Mouse (Mus musculus): ENCODE results near the gene Vps36. TPM values are rescaled to one million over a fixed set of nuclear protein-coding genes. Genes with fewer than 3 reads are reported as not detected.

The Vps36 gene
- polyA plus RNA-seq, 1 experiment = 13.3 TPM

DNA sequence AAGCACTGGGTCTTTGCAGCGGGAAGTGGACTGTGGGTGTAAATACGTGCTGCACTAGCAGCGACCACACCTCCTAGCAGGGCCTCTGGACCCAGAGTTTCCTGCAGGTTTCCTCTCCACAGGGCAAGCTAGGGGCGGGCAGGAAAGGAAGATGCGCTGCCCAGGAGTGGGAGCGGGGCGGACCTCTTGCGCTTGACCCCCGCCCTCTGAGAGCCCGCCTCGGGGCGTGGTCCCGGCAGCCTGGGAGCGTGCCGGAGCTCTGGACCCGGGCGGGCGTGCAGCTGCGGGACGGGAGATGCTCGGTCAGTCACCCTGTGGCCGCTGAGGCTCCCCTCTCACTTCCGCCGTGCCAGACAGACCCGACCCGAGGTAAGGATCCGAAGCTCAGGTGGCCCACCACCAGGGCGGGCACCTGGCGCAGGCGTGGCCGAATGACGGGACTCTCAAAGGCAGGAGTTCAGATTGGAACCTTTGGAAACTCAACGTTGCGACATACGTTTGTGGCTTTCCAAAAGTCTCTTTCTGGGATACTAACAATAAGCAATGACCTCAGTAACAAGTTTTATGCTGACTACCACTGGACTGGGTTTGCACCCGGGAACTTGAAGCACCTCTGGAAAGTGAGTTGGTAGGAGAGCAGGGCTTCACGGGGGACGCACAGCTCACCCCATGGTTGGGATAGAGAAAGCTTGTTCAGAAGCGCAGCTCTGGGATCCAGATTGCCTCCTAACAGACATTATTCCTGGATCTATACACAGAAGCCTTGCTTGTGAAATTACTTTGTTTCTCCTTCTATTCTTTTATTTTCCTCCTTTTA lies 34.7 kb downstream of the Vps36 start, which contains the start of gene Thsd1:
Thsd1 (plus strand) TSS at position 253 of the 817 bp plus-strand sequence.
- Histone ChIP-seq H3K27ac (ENCODE audit: control insufficient read depth, insufficient read depth, low read depth, low read length, poor library complexity) (no peak within 1 kb of the TSS), H3K4me3 (replicated peaks; ENCODE audit: control insufficient read depth, low read depth, low read length) (peak within 1 kb of the TSS; percentile 41), H3K4me1 (ENCODE audit: control insufficient read depth, insufficient read depth, low read length) (no peaks in the 10 kb centered on the region; the same call in 1 of the 2 replicates)
- TF ChIP-seq CTCF (IDR thresholded peaks at IDR 0.05; ENCODE audit: control insufficient read depth, insufficient read depth, low read length) = no peak
- no peak for TF ChIP-seq POLR2A (IDR thresholded peaks at IDR 0.05; ENCODE audit: borderline replicate concordance, control insufficient read depth, low read depth, low read length)
- under 1% methylated on average over 39 of the region's 39 CpGs for WGBS

DNA sequence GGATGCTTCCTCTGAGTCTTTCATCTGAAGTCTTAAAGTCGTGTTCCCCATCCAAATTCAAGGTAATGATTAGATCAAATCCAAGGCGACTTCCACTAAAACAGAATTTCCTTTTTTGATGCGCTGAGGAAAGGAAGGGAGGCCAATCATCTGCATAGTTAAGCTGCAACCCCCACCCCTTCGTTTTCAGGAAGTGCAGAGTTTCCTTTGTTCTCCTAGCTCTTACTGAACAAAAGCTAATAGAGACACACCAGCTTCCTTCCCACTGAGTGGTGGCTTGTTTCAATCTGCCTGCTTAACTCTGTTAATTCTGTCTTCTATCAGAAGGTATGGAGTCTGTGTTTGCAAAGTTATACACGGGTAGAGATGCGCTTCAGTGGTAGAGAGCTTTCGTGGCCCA lies 36.0 kb downstream of the Vps36 start:
- H3K4me3 ChIP-seq (replicated peaks; ENCODE audit: control insufficient read depth, low read depth, low read length) = no peak overlapping the region
- 5% methylated on average over 7 of the region's 7 CpGs for WGBS
- TF ChIP-seq POLR2A (IDR thresholded peaks at IDR 0.05; ENCODE audit: borderline replicate concordance, control insufficient read depth, low read depth, low read length) (no peak), CTCF (IDR thresholded peaks at IDR 0.05; ENCODE audit: control insufficient read depth, insufficient read depth, low read length) (no peak)
- H3K27ac ChIP-seq (ENCODE audit: control insufficient read depth, insufficient read depth, low read depth, low read length, poor library complexity) = no peak overlapping the region
- no peaks in the 10 kb centered on the region; the same call in 1 of the 2 replicates for H3K4me1 ChIP-seq (ENCODE audit: control insufficient read depth, insufficient read depth, low read length)

DNA sequence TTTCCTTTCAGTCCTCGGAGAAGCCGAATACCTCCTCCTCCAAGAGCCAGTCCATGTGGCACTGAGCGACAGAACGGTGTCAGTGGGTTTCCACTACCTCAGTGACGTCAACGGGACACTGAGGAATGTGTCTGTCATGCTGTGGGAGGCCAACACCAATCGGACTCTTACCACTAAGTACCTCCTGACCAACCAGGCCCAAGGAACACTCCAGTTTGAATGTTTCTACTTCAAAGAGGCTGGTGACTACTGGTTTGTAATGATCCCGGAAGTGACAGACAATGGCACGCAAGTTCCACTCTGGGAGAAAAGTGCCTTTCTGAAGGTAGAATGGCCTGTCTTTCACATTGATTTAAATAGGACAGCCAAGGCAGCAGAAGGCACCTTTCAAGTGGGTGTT lies 50.4 kb downstream of the Vps36 start:
- Histone ChIP-seq H3K27ac (ENCODE audit: control insufficient read depth, insufficient read depth, low read depth, low read length, poor library complexity) (no peak overlapping the region), H3K4me3 (replicated peaks; ENCODE audit: control insufficient read depth, low read depth, low read length) (no peak overlapping the region), H3K4me1 (ENCODE audit: control insufficient read depth, insufficient read depth, low read length) (no peaks in the 10 kb centered on the region)
- 88% methylated on average over 9 of the region's 9 CpGs for WGBS
- no peak for TF ChIP-seq POLR2A (IDR thresholded peaks at IDR 0.05; ENCODE audit: borderline replicate concordance, control insufficient read depth, low read depth, low read length)

DNA sequence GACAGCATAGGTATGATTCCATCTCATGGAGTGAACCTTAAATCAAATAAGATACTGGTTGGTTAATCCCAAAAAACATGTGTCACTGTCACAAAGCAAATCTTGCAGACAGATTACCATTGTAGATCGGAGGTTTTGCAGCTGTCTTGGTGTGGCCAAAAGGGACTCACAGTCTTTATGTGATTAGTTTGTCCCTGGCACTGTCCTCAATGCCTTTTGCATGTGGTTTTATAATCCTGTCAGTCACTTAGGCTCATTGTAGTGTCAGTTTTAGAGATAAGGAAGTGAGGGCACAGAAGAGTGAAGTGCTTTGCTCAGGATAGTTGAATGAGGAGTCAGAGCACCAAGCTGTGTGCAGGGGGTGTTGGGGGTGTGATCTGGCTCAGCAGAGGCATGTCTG lies 53.1 kb downstream of the Vps36 start:
- no peak for TF ChIP-seq CTCF (IDR thresholded peaks at IDR 0.05; ENCODE audit: control insufficient read depth, insufficient read depth, low read length)
- no peak for TF ChIP-seq POLR2A (IDR thresholded peaks at IDR 0.05; ENCODE audit: borderline replicate concordance, control insufficient read depth, low read depth, low read length)
- Histone ChIP-seq H3K27ac (ENCODE audit: control insufficient read depth, insufficient read depth, low read depth, low read length, poor library complexity) (no peak overlapping the region), H3K4me1 (ENCODE audit: control insufficient read depth, insufficient read depth, low read length) (no peaks in the 10 kb centered on the region), H3K4me3 (replicated peaks; ENCODE audit: control insufficient read depth, low read depth, low read length) (no peak overlapping the region)
- 45% methylated on average over 1 of the region's 1 CpGs for WGBS

DNA sequence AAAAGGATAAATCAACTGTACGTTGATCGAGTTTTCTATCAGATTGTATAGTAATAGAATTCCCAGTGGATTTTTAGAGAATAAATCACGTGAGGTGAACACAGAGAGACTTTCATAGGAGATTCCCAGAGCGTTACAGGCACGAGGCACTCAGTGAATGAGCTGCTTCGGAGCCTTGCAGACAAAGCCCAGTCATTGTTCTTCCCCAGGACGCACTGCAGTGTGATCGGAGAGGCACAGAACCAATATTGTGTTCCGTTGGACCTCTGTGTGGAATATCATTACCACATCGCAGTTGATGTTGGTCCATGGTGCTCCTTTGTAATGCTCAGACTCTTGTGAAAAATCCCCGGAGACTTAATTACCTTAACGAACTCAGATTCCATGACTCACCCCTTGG lies 55.3 kb downstream of the Vps36 start:
- H3K27ac ChIP-seq (ENCODE audit: control insufficient read depth, insufficient read depth, low read depth, low read length, poor library complexity) = no peak overlapping the region
- no peak overlapping the region for H3K4me3 ChIP-seq (replicated peaks; ENCODE audit: control insufficient read depth, low read depth, low read length)
- WGBS = 88% methylated on average over 12 of the region's 12 CpGs
- H3K4me1 ChIP-seq (ENCODE audit: control insufficient read depth, insufficient read depth, low read length) = no peaks in the 10 kb centered on the region
- TF ChIP-seq POLR2A (IDR thresholded peaks at IDR 0.05; ENCODE audit: borderline replicate concordance, control insufficient read depth, low read depth, low read length) (no peak), CTCF (IDR thresholded peaks at IDR 0.05; ENCODE audit: control insufficient read depth, insufficient read depth, low read length) (no peak)

DNA sequence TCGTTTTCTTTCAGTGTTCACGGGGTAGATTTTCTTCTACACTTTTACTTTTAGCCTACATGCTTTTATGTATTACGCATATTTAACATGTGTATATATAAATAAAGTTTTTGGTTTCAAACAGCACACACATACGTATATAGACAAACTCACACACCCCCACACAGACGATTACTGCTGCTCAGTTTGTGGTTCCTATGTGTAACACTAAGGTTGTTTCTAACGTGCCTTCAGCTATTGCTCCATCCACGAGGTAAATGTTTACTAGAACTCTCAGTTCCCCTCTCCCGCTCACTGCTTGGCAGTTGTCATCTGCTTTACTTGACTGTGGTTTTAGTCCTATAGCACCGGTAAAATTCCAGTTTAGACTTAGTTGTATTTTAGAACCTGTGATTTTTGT lies 56.5 kb downstream of the Vps36 start:
- Histone ChIP-seq H3K27ac (ENCODE audit: control insufficient read depth, insufficient read depth, low read depth, low read length, poor library complexity) (no peak overlapping the region), H3K4me3 (replicated peaks; ENCODE audit: control insufficient read depth, low read depth, low read length) (no peak overlapping the region), H3K4me1 (ENCODE audit: control insufficient read depth, insufficient read depth, low read length) (no peaks in the 10 kb centered on the region)
- WGBS = 50% methylated on average over 9 of the region's 9 CpGs
- no peak for TF ChIP-seq POLR2A (IDR thresholded peaks at IDR 0.05; ENCODE audit: borderline replicate concordance, control insufficient read depth, low read depth, low read length)

DNA sequence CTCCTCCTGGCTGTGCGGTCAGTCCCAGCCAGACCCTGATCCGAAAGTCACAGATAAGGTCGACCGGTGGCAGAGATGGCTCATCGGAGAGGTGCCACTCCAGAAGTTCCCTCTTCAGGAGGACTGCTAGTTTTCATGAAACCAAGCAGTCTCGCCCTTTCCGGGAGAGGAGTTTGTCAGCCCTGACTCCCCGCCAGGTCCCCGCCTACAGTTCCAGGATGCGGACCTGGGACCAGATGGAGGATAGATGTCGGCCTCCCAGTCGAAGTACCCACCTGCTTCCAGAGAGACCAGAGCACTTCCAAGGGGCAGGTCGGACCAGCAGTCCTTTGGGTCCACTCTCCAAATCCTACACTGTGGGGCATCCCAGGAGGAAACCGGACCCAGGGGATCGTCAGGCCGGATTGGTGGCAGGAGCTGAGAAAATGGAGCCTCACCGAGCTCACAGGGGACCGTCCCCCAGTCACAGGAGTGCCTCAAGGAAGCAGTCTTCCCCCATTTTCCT lies 66.4 kb downstream of the Vps36 start:
- Histone ChIP-seq H3K4me3 (replicated peaks; ENCODE audit: control insufficient read depth, low read depth, low read length) (no peak overlapping the region), H3K4me1 (ENCODE audit: control insufficient read depth, insufficient read depth, low read length) (no peaks in the 10 kb centered on the region; the same call in 1 of the 2 replicates), H3K27ac (ENCODE audit: control insufficient read depth, insufficient read depth, low read depth, low read length, poor library complexity) (no peak overlapping the region)
- 89% methylated on average over 18 of the region's 18 CpGs for WGBS
- TF ChIP-seq POLR2A (IDR thresholded peaks at IDR 0.05; ENCODE audit: borderline replicate concordance, control insufficient read depth, low read depth, low read length) = no peak
- no peak for TF ChIP-seq CTCF (IDR thresholded peaks at IDR 0.05; ENCODE audit: control insufficient read depth, insufficient read depth, low read length)

DNA sequence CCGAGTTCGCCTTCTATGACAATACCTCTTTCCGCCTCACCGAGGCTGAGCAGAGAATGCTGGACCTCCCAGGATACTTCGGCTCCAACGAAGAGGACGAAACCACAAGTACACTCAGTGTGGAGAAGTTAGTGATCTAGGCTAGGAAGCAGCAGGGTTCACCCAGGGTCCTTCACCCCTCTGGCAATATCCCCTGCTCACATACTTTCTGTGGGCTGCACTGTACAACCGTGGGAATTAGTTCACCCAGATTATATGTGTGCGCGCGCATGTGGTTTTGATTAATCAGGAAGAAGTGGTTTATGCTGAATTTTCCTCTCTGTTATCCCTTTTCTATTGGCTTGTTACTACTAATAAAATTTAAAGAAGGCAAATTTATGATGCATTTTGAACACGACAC lies 66.9 kb downstream of the Vps36 start:
- H3K4me1 ChIP-seq (ENCODE audit: control insufficient read depth, insufficient read depth, low read length) = no peaks in the 10 kb centered on the region; the same call in 1 of the 2 replicates
- WGBS = 78% methylated on average over 12 of the region's 12 CpGs
- no peak overlapping the region for H3K4me3 ChIP-seq (replicated peaks; ENCODE audit: control insufficient read depth, low read depth, low read length)
- H3K27ac ChIP-seq (ENCODE audit: control insufficient read depth, insufficient read depth, low read depth, low read length, poor library complexity) = no peak overlapping the region
- TF ChIP-seq POLR2A (IDR thresholded peaks at IDR 0.05; ENCODE audit: borderline replicate concordance, control insufficient read depth, low read depth, low read length) (no peak), CTCF (IDR thresholded peaks at IDR 0.05; ENCODE audit: control insufficient read depth, insufficient read depth, low read length) (no peak)
